Mouse (Mus musculus): Measurements from ENCODE around the gene Jak3. TPM values are rescaled to one million over a fixed set of nuclear protein-coding genes. Genes with fewer than 3 reads are reported as not detected.

Jak3 gene
- polyA plus RNA-seq, 1 experiment, result 5.1 TPM

- peak; percentile 64 for DNase-seq (ENCODE audit: low read depth)
- TF ChIP-seq POLR2A (IDR thresholded peaks at IDR 0.05; ENCODE audit: borderline replicate concordance, extremely low read depth, insufficient read depth, insufficient read length, poor library complexity, severe bottlenecking) (no peak), CTCF (IDR thresholded peaks at IDR 0.05; ENCODE audit: borderline replicate concordance, extremely low read depth, insufficient read depth, insufficient read length) (no peak)
These were observed 8.8 kb upstream of the Jak3 start for GRCm38 (mm10) chr8:71667256-71667655.

DNA sequence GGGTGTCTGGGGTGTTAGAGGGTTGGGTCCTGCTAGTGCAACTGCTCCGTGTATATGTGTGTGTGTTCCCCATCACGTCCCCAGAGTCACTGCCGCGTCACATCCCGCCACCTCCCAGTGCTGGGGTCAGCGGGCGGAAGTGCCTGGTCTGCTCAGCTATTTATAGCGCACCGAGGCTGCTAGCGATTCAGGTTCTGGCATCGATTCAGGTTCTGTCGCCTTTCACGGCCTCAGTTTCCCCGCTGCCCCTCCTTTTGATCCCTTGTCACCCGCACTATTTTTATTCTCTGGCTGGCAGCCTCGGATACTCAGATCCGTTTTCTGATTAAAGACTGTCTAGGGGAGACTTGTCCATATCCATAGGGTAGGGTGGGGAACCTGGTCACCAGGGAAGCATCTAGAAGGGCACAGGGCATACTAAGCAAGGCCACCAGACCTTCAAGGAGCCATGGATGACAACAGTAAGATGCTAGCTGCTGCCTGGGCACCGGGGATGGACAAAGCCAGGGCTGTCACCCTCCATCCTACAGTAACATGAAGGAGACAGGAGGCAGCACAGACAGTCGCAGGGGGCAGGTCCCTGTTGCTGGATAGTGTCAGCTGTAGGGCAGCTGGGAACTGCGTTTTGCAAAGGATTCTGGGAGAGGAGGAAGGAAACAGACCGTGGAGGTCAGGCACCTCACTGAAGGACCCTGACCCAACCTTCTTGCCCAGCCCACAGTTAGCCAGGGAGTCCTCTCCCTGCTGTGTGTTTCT is 7.7 kb upstream of the Jak3 start:
- peak; percentile 46 for DNase-seq (ENCODE audit: low read depth)
- no peak for TF ChIP-seq POLR2A (IDR thresholded peaks at IDR 0.05; ENCODE audit: borderline replicate concordance, extremely low read depth, insufficient read depth, insufficient read length, poor library complexity, severe bottlenecking)

GRCm38 (mm10) chr8:71670198-71670597 is 5.9 kb upstream of the Jak3 start:
- no peak for TF ChIP-seq POLR2A (IDR thresholded peaks at IDR 0.05; ENCODE audit: borderline replicate concordance, extremely low read depth, insufficient read depth, insufficient read length, poor library complexity, severe bottlenecking)
- TF ChIP-seq CTCF (IDR thresholded peaks at IDR 0.05; ENCODE audit: borderline replicate concordance, extremely low read depth, insufficient read depth, insufficient read length), result no peak
- DNase-seq (ENCODE audit: low read depth), result no peak

DNA sequence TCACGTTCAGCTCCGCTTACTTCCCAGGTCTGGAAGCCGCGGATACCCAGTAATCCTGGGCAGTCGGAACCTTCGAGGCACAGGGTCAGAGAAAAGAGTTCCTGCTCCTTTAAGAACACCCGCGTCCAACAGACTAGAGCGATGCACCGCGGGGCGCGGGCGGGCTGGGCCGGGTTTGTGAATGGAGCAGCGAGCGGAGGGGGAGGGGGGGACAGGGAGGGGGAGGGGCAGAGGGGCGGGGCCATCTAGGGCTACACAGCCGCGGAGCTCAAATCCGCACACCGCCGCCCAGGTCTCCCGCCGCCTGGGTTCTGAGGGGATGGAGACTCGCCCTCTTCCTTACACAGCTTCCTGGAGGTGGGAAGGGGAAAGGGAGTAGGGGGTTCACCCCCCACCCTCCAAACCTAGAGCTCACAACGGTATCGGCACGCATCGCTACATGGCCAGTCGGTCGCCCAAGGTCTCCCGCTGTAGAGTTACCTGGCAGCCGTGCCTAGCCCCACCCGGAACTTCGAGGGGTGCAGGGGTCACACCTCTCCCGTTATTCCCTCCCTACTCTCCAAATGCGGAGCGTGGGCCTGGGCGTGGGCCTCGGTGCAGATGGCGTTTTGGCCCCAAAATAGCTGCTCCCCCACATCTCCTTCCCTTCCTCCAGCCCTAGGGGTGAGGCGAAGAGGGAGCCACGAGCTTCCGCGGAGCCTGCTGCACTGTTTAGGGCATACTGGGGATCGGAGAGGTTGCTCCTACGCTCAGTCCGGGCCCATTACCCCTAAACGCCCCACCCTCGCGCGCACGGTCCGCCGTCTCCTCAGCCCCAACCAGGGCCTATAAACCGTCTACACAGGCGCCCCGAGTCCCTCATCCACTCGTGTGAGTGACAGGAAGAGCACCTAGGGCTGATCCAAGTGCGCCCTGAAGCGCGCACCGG is 5.2 kb upstream of the Jak3 start:
- DNase-seq (ENCODE audit: low read depth), result peak; percentile 94
- TF ChIP-seq CTCF (IDR thresholded peaks at IDR 0.05; ENCODE audit: borderline replicate concordance, extremely low read depth, insufficient read depth, insufficient read length), result no peak
- TF ChIP-seq POLR2A (IDR thresholded peaks at IDR 0.05; ENCODE audit: borderline replicate concordance, extremely low read depth, insufficient read depth, insufficient read length, poor library complexity, severe bottlenecking), result no peak

DNA sequence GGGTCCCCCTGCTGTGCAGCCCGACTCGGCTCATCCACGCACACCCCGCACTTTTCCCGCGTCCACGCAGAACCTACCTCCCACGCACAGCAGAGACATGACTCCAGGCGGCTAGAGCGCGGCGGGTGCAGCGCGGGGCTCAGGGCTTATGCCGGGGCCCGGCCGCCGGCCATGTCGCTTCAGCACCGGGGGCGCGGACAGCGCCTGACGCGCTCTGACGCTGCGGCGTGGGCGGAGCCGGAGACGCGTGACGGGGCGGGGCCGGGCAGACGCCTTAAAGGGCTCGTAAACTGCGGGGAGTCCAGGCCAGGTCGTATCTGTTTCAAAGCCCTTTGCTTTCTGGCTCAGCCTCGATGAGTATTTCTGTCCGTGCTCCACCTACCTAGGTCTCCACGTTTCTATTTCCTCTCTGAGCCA is 4.5 kb upstream of the Jak3 start, which contains the start of gene Unc13a:
Gene Unc13a (minus strand): TSS at position 209 of the 417 bp plus-strand sequence.
- peak; percentile 96 for DNase-seq (ENCODE audit: low read depth)
- peak; percentile 70; the same call in 1 of the 2 replicates for TF ChIP-seq POLR2A (IDR thresholded peaks at IDR 0.05; ENCODE audit: borderline replicate concordance, extremely low read depth, insufficient read depth, insufficient read length, poor library complexity, severe bottlenecking)
- no peak for TF ChIP-seq CTCF (IDR thresholded peaks at IDR 0.05; ENCODE audit: borderline replicate concordance, extremely low read depth, insufficient read depth, insufficient read length)

GRCm38 (mm10) chr8:71672168-71672735 is 3.8 kb upstream of the Jak3 start:
- no peak for DNase-seq (ENCODE audit: low read depth)
- no peak for TF ChIP-seq CTCF (IDR thresholded peaks at IDR 0.05; ENCODE audit: borderline replicate concordance, extremely low read depth, insufficient read depth, insufficient read length)
- TF ChIP-seq POLR2A (IDR thresholded peaks at IDR 0.05; ENCODE audit: borderline replicate concordance, extremely low read depth, insufficient read depth, insufficient read length, poor library complexity, severe bottlenecking), result no peak

GRCm38 (mm10) chr8:71674071-71674470 is 2.0 kb upstream of the Jak3 start:
- no peak for DNase-seq (ENCODE audit: low read depth)
- TF ChIP-seq POLR2A (IDR thresholded peaks at IDR 0.05; ENCODE audit: borderline replicate concordance, extremely low read depth, insufficient read depth, insufficient read length, poor library complexity, severe bottlenecking) (no peak), CTCF (IDR thresholded peaks at IDR 0.05; ENCODE audit: borderline replicate concordance, extremely low read depth, insufficient read depth, insufficient read length) (no peak)

- DNase-seq (ENCODE audit: low read depth), result no peak
- no peak for TF ChIP-seq CTCF (IDR thresholded peaks at IDR 0.05; ENCODE audit: borderline replicate concordance, extremely low read depth, insufficient read depth, insufficient read length)
These were observed 558 bp upstream of the Jak3 start for GRCm38 (mm10) chr8:71675456-71676019.

DNA sequence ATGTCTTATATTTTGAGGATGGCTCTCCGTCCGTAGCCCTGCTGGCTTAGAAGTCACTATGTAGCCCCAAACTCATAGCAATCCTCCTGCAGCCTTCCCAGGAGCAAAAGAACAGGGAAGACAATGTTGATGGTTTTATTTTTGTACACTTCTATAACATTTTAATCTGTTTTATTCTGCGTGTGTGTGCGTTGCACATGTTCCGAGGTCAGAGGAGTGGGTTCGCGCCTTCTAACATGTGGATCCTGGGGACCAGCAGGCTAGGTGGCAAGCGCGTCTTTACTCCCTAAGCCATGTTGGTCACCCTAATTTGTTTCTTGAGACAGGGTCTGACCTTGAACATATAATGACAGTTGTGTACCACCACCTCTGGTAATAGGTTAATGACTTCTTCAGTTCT is 707 bp downstream of the Jak3 start:
- TF ChIP-seq POLR2A (IDR thresholded peaks at IDR 0.05; ENCODE audit: borderline replicate concordance, extremely low read depth, insufficient read depth, insufficient read length, poor library complexity, severe bottlenecking) (no peak), CTCF (IDR thresholded peaks at IDR 0.05; ENCODE audit: borderline replicate concordance, extremely low read depth, insufficient read depth, insufficient read length) (no peak)
- DNase-seq (ENCODE audit: low read depth), result no peak

GRCm38 (mm10) chr8:71677555-71677954 is 1.5 kb downstream of the Jak3 start:
- no peak for TF ChIP-seq POLR2A (IDR thresholded peaks at IDR 0.05; ENCODE audit: borderline replicate concordance, extremely low read depth, insufficient read depth, insufficient read length, poor library complexity, severe bottlenecking)
- TF ChIP-seq CTCF (IDR thresholded peaks at IDR 0.05; ENCODE audit: borderline replicate concordance, extremely low read depth, insufficient read depth, insufficient read length), result no peak
- DNase-seq (ENCODE audit: low read depth), result no peak

GRCm38 (mm10) chr8:71678216-71678615 is 2.1 kb downstream of the Jak3 start:
- no peak for TF ChIP-seq CTCF (IDR thresholded peaks at IDR 0.05; ENCODE audit: borderline replicate concordance, extremely low read depth, insufficient read depth, insufficient read length)
- no peak for TF ChIP-seq POLR2A (IDR thresholded peaks at IDR 0.05; ENCODE audit: borderline replicate concordance, extremely low read depth, insufficient read depth, insufficient read length, poor library complexity, severe bottlenecking)
- no peak for DNase-seq (ENCODE audit: low read depth)

All from brain, embryonic 14.5 days (tissue).